Mouse (Mus musculus) urinary bladder, postnatal 14 days (tissue): Measurements from ENCODE around the gene Plcl2.

Experiments used
- DNase-seq: peaks from one replicate; pipeline ENCODE4 v3.0.0; 2021; ENCODE audit warnings: low spot score

The Plcl2 gene

GRCm38 (mm10) chr17:50509251-50510104, at the start of gene Plcl2:
Gene Plcl2, plus strand, starts transcription at chr17:50509403.
- peak; percentile 30 for DNase-seq

- DNase-seq, result no peak
Measured at GRCm38 (mm10) chr17:50460301-50460700, 48.9 kb upstream of the Plcl2 start.

GRCm38 (mm10) chr17:50467438-50467837, 41.8 kb upstream of the Plcl2 start:
- no peak for DNase-seq

GRCm38 (mm10) chr17:50469126-50469525, 40.1 kb upstream of the Plcl2 start:
- no peak for DNase-seq

GRCm38 (mm10) chr17:50469543-50470431, 39.4 kb upstream of the Plcl2 start:
- DNase-seq, result no peak

GRCm38 (mm10) chr17:50470432-50471078, 38.6 kb upstream of the Plcl2 start:
- DNase-seq, result peak; percentile 14

- no peak for DNase-seq
Measured at GRCm38 (mm10) chr17:50471230-50471629, 38.0 kb upstream of the Plcl2 start.

- no peak for DNase-seq
Measured at GRCm38 (mm10) chr17:50477277-50477676, 31.9 kb upstream of the Plcl2 start.

GRCm38 (mm10) chr17:50480867-50481266, 28.3 kb upstream of the Plcl2 start:
- DNase-seq, result no peak

- DNase-seq, result no peak
Measured at GRCm38 (mm10) chr17:50483700-50484099, 25.5 kb upstream of the Plcl2 start.

GRCm38 (mm10) chr17:50484981-50485380, 24.2 kb upstream of the Plcl2 start:
- DNase-seq, result no peak

- no peak for DNase-seq
Measured at GRCm38 (mm10) chr17:50487058-50487618, 22.1 kb upstream of the Plcl2 start.

- DNase-seq, result no peak
Measured at GRCm38 (mm10) chr17:50487670-50488069, 21.5 kb upstream of the Plcl2 start.

- no peak for DNase-seq
Measured at GRCm38 (mm10) chr17:50488406-50488805, 20.8 kb upstream of the Plcl2 start.

- DNase-seq, result no peak
Measured at GRCm38 (mm10) chr17:50488895-50489294, 20.3 kb upstream of the Plcl2 start.

- DNase-seq, result no peak
Measured at GRCm38 (mm10) chr17:50490644-50491430, 18.4 kb upstream of the Plcl2 start.

GRCm38 (mm10) chr17:50491496-50491895, 17.7 kb upstream of the Plcl2 start:
- no peak for DNase-seq

- DNase-seq, result no peak
Measured at GRCm38 (mm10) chr17:50495216-50495889, 13.8 kb upstream of the Plcl2 start.

GRCm38 (mm10) chr17:50498062-50498697, 11.0 kb upstream of the Plcl2 start:
- no peak for DNase-seq
